Mouse (Mus musculus) midbrain, embryonic 11.5 days (tissue): ENCODE measurements around the gene Dok3. TPM values are rescaled to one million over a fixed set of nuclear protein-coding genes. Genes with fewer than 3 reads are reported as not detected.

Experiments
- microRNA-seq: library from miRNA; unstranded; fragments of <30 nt; microRNA quantifications from one replicate; pipeline ENCODE4, GENCODE M21; 2017
- polyA plus RNA-seq: library from polyadenylated mRNA; unstranded; fragments of >200 nt; fragmentation: Nextera tagmentation; extraction: Ambion mirVana; gene quantifications from 2 replicates; pipeline ENCODE4 v1.2.1, GENCODE M21; 2014

Gene Dok3
- polyA plus RNA-seq, 1 experiment from 2014 or later: 1.9 TPM

Small RNA genes lying within 50 kb of the gene (microRNA-seq; reads per million reads assigned to microRNA genes)
- gene Mir6944: 84.5 reads per million, percentile 51 among the genes with 10 or more reads in this experiment
- gene Mir6945: 2.5 reads per million, percentile 9 among the genes with 10 or more reads in this experiment

Other genes with a start within 250 kb of the Dok3 start
- 404 and 434 TPM in 2 replicates for gene Prelid1, start 208.8 kb downstream of the Dok3 start, polyA plus RNA-seq
- 87.9 and 88.0 TPM in 2 replicates for gene Rab24, start 207.3 kb downstream of the Dok3 start, polyA plus RNA-seq
- gene Mxd3, start 199.5 kb downstream of the Dok3 start, polyA plus RNA-seq: 26.9 and 30.6 TPM in 2 replicates
- gene Lman2, start 166.5 kb downstream of the Dok3 start, polyA plus RNA-seq: 75.3 and 82.5 TPM in 2 replicates
- gene Rgs14, start 159.6 kb downstream of the Dok3 start, polyA plus RNA-seq: 0.37 and 0.72 TPM in 2 replicates
- not detected in 2 replicates for gene Slc34a1, start 131.1 kb downstream of the Dok3 start, polyA plus RNA-seq
- gene Pfn3, start 114.1 kb downstream of the Dok3 start, polyA plus RNA-seq: not detected in 2 replicates
- 0.14 TPM in 1 of 2 replicates, not detected in the other for gene F12, start 102.5 kb downstream of the Dok3 start, polyA plus RNA-seq
- gene Grk6, start 84.2 kb downstream of the Dok3 start, polyA plus RNA-seq: 42.0 and 52.3 TPM in 2 replicates
- 2.8 and 3.0 TPM in 2 replicates for gene Prr7, start 65.0 kb downstream of the Dok3 start, polyA plus RNA-seq
- gene Dbn1, start 41.2 kb downstream of the Dok3 start, polyA plus RNA-seq: 292 and 294 TPM in 2 replicates
- 129 and 140 TPM in 2 replicates for gene Pdlim7, start 15.6 kb downstream of the Dok3 start, polyA plus RNA-seq
- gene Ddx41, start 7.4 kb upstream of the Dok3 start, polyA plus RNA-seq: 66.7 and 73.8 TPM in 2 replicates
- gene Fam193b, start 41.8 kb upstream of the Dok3 start, polyA plus RNA-seq: 39.9 and 40.8 TPM in 2 replicates
- 50.0 and 50.8 TPM in 2 replicates for gene Tmed9, start 44.4 kb upstream of the Dok3 start, polyA plus RNA-seq
- gene B4galt7, start 70.6 kb upstream of the Dok3 start, polyA plus RNA-seq: 16.0 and 21.4 TPM in 2 replicates
- gene Caml, start 93.7 kb upstream of the Dok3 start, polyA plus RNA-seq: 63.7 and 71.6 TPM in 2 replicates
- gene Ddx46, start 105.7 kb upstream of the Dok3 start, polyA plus RNA-seq: 48.4 and 63.1 TPM in 2 replicates
- 66.0 and 72.3 TPM in 2 replicates for gene B230219D22Rik, start 163.8 kb upstream of the Dok3 start, polyA plus RNA-seq
- 91.4 and 101 TPM in 2 replicates for gene Txndc15, start 185.4 kb upstream of the Dok3 start, polyA plus RNA-seq
- gene Pcbd2, start 198.1 kb upstream of the Dok3 start, polyA plus RNA-seq: 30.4 and 34.9 TPM in 2 replicates